Mouse (Mus musculus) liver, postnatal 0 days (tissue): ENCODE measurements around the gene Zfhx3.

Source experiments
- CTCF ChIP-seq: sonication (generic); IDR thresholded peaks from 2 replicates; pipeline ENCODE4 v1.5.1; 2016; ENCODE audit warnings: antibody characterized with exemption, low read depth
- EP300 ChIP-seq: IDR thresholded peaks from 2 replicates; pipeline ENCODE4 v1.6.1; 2016; ENCODE audit warnings: antibody characterized with exemption, low read depth, mild to moderate bottlenecking

- TF ChIP-seq EP300 (no peak), CTCF (no peak)
Observed at GRCm38 (mm10) chr8:108068195-108068594, 125.8 kb downstream of the Zfhx3 start.
